Mouse (Mus musculus): Measurements from ENCODE around the gene Ang.

GRCm38 (mm10) chr14:51088970-51089673, 1.8 kb upstream of the Ang start:
- no peak for TF ChIP-seq CTCF (IDR thresholded peaks at IDR 0.05; ENCODE audit: control insufficient read depth, insufficient read depth, low read length)
- peak; percentile 32; the same call in 1 of the 2 replicates for TF ChIP-seq POLR2A (IDR thresholded peaks at IDR 0.05; ENCODE audit: borderline replicate concordance, control insufficient read depth, low read depth, low read length)
